Mouse (Mus musculus): Measurements from ENCODE around the gene Tacc2.

DNA sequence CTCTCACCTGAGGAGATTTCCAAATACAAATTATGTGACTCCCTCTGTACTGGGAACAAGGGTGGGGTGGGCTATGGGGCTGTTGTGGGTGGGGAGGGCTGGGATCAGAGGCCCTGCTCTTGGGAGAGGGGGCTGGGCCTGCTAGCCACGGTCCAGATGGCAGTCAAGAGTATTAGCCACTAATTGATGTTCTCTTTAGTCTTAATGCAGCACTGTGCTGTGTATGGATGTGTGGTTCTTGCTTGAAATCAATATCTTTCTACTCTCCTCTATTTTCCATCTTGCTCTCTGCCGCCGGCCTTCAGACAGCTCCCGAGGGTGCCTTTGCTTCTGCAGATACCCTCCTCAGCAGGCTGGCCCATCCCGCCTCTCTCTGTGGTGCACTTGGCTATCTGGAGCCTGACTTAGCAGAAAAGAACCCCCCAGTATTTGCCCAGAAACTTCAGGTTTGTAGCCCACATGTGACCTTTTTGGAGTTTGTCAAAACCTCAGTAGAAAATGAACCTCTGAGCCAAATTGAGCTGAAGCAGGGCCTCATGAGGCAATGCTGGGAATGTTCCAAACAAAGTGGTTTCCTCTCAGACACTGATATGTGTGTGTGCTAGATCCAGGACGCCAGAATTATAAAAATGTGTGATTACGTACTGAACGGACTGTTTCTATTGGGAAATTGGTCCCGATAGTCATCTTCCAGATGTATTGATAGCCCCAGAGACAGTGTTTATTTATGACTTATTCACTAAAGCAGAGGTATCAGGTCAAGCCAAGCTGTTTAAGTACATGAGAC, 166.2 kb downstream of the Tacc2 start:
- no peak for TF ChIP-seq CTCF (IDR thresholded peaks at IDR 0.05; ENCODE audit: low read depth, low read length)
- TF ChIP-seq POLR2A (IDR thresholded peaks at IDR 0.05; ENCODE audit: extremely low read depth, insufficient read depth, low read length), result no peak

Data from liver, adult 2 months (tissue).